Comparison of ENCODE assay signal across 9 mouse cellular contexts in genomic region chr6:67228459-67229107, GRCm38 (mm10). TPM values are rescaled to one million over a fixed set of nuclear protein-coding genes. Genes with fewer than 3 reads are reported as not detected.
DNase-seq lines count a peak whose midpoint lies in the region; ATAC-seq lines count a peak whose summit lies in the region.
"Had no signal": no experiment of that assay in that cellular context is flagged by ENCODE, and none has a peak within 500 bp of the region (broad histone marks: within the 10 kb centered on the region; RNA-seq: fewer than 3 reads in every experiment).

No protein-coding gene starts in this region.

- DNase-seq in left cerebral cortex, postnatal 36 days (ENCODE audit: low spot score in 2 of 2): peak; percentile 6 to 8
- DNase-seq in left cerebral cortex, adult 9 months (ENCODE audit: low spot score in 2 of 2): no peak
- DNase-seq in left cerebral cortex, postnatal 4 days: peak; percentile 59
- peak; percentile 74 for DNase-seq in midbrain, embryonic 14.5 days
- DNase-seq in ovary, postnatal 36 days (ENCODE audit: low spot score): no peak

- peak overlapping the region; percentile 13; the same call in 1 of the 2 replicates for H3K4me3 ChIP-seq in embryonic facial prominence, embryonic 12.5 days
- peak overlapping the region; percentile 38 to 40 for H3K4me3 ChIP-seq in heart, embryonic 14.5 days (ENCODE audit: control insufficient read depth in 1 of 2, insufficient read depth in 1 of 2, low read depth in 1 of 2, low read length in 2 of 2)
- H3K4me3 ChIP-seq in midbrain, embryonic 14.5 days (replicated peaks; ENCODE audit: low read depth, low read length): peak overlapping the region; percentile 17

- no peaks in the 10 kb centered on the region for H3K9me3 ChIP-seq in embryonic facial prominence, embryonic 12.5 days
- H3K9me3 ChIP-seq in heart, embryonic 14.5 days (ENCODE audit: control insufficient read depth, low read length): no peaks in the 10 kb centered on the region
- H3K9me3 ChIP-seq in midbrain, embryonic 14.5 days (ENCODE audit: control insufficient read depth, low read length): no peaks in the 10 kb centered on the region

- peaks cover 8% of the 10 kb centered on the region; the same call in 1 of the 2 replicates for H3K27me3 ChIP-seq in embryonic facial prominence, embryonic 12.5 days
- H3K27me3 ChIP-seq in heart, embryonic 14.5 days (ENCODE audit: control insufficient read depth, insufficient read depth, low read length): no peaks in the 10 kb centered on the region
- H3K27me3 ChIP-seq in midbrain, embryonic 14.5 days (ENCODE audit: control insufficient read depth, insufficient read depth, low read length): no peaks in the 10 kb centered on the region

- 10% methylated on average over 18 of the region's 18 CpGs for WGBS in embryonic facial prominence, embryonic 12.5 days
- 7% methylated on average over 18 of the region's 18 CpGs for WGBS in heart, embryonic 14.5 days
- WGBS in midbrain, embryonic 14.5 days: 12% methylated on average over 18 of the region's 18 CpGs

- H3K4me2 ChIP-seq in embryonic facial prominence, embryonic 12.5 days (replicated peaks): peak overlapping the region; percentile 43
- H3K4me2 ChIP-seq in heart, embryonic 14.5 days (ENCODE audit: low read length): peak overlapping the region; percentile 67
- peak overlapping the region; percentile 58 for H3K4me2 ChIP-seq in midbrain, embryonic 14.5 days (ENCODE audit: low read length)

- H3K27ac ChIP-seq in embryonic facial prominence, embryonic 12.5 days: no peak overlapping the region
- peak overlapping the region; percentile 93 to 94 for H3K27ac ChIP-seq in heart, embryonic 14.5 days (replicated peaks in 1 of 2; ENCODE audit: control insufficient read depth in 1 of 2, insufficient read depth in 1 of 2, low read depth in 2 of 2, low read length in 2 of 2)
- no peak overlapping the region for H3K27ac ChIP-seq in midbrain, embryonic 14.5 days (replicated peaks; ENCODE audit: low read depth, low read length)

- H3K36me3 ChIP-seq in embryonic facial prominence, embryonic 12.5 days: no peaks in the 10 kb centered on the region
- H3K36me3 ChIP-seq in heart, embryonic 14.5 days (ENCODE audit: control insufficient read depth, insufficient read depth, low read length): no peaks in the 10 kb centered on the region
- H3K36me3 ChIP-seq in midbrain, embryonic 14.5 days (ENCODE audit: control insufficient read depth, insufficient read depth, low read length): no peaks in the 10 kb centered on the region

- H3K9ac ChIP-seq in embryonic facial prominence, embryonic 12.5 days: no peak overlapping the region
- peak overlapping the region; percentile 67 for H3K9ac ChIP-seq in heart, embryonic 14.5 days (ENCODE audit: low read length)
- H3K9ac ChIP-seq in midbrain, embryonic 14.5 days (replicated peaks; ENCODE audit: low read length): no peak overlapping the region

- intact Hi-C loops in left cerebral cortex, postnatal 36 days (cut with DNase I): no loop called here
- intact Hi-C loops in left cerebral cortex, postnatal 4 days (cut with DNase I): no loop called here

- peaks cover 3% of the 10 kb centered on the region; the same call in 1 of the 2 replicates for H3K4me1 ChIP-seq in embryonic facial prominence, embryonic 12.5 days
- peaks cover 8 to 32% of the 10 kb centered on the region in 2 experiments for H3K4me1 ChIP-seq in heart, embryonic 14.5 days (ENCODE audit: control insufficient read depth in 2 of 2, insufficient read depth in 2 of 2, low read length in 2 of 2)
- H3K4me1 ChIP-seq in midbrain, embryonic 14.5 days (ENCODE audit: control insufficient read depth, insufficient read depth, low read length): peaks cover 4% of the 10 kb centered on the region; the same call in 1 of the 2 replicates

- ATAC-seq in embryonic facial prominence, embryonic 12.5 days (ENCODE audit: insufficient number of reproducible peaks, insufficient read depth, low FRiP score, low TSS enrichment): no peak
- peak; percentile 69 for ATAC-seq in heart, embryonic 14.5 days (ENCODE audit: insufficient number of reproducible peaks, insufficient read depth, low FRiP score, low read depth)
- peak; percentile 59; the same call in 1 of the 2 replicates for ATAC-seq in midbrain, embryonic 14.5 days (ENCODE audit: low FRiP score, low TSS enrichment)
- no peak for ATAC-seq in monocyte, adult 5-6 weeks (replicated peaks; ENCODE audit: insufficient number of reproducible peaks, low FRiP score, low TSS enrichment, poor library complexity, severe bottlenecking)
- ATAC-seq: Patski had no signal

RNA-seq across cellular contexts. Expression of gene Serbp1, which starts 9.4 kb away (rescaled TPM):
- total RNA-seq in left cerebral cortex, postnatal 36 days (2021): 100 to 1,000 TPM; 194 to 206 TPM
- 454 and 487 TPM in 2 replicates for polyA plus RNA-seq in embryonic facial prominence, embryonic 12.5 days (2016; fragmentation: Nextera tagmentation; extraction: Ambion mirVana)
- 361 and 372 TPM in 2 replicates for polyA plus RNA-seq in heart, embryonic 14.5 days (2014; fragmentation: Nextera tagmentation; extraction: Ambion mirVana)
- 100 to 1,000 TPM; 284 to 314 TPM for total RNA-seq in left cerebral cortex, postnatal 4 days (2021)
- 325 and 337 TPM in 2 replicates for polyA plus RNA-seq in midbrain, embryonic 14.5 days (2014; fragmentation: Nextera tagmentation; extraction: Ambion mirVana)
- 751 to 1,070 TPM (median 922 TPM) in 3 replicates for total RNA-seq in monocyte, adult 5-6 weeks (2017)

Comparison
In these comparisons a context has a peak if more than half of its experiments do, and no peak if none do; other contexts are left out.
1. DNase-seq: peak in left cerebral cortex, postnatal 36 days (2 of 2), left cerebral cortex, postnatal 4 days (single experiment) and midbrain, embryonic 14.5 days (single experiment); none in left cerebral cortex, adult 9 months (0 of 2) and ovary, postnatal 36 days (single experiment).
2. ATAC-seq: peak in heart, embryonic 14.5 days (single experiment) and midbrain, embryonic 14.5 days (single experiment); none in embryonic facial prominence, embryonic 12.5 days (single experiment) and monocyte, adult 5-6 weeks (single experiment).
3. H3K27ac ChIP-seq: peak in heart, embryonic 14.5 days (2 of 2); none in embryonic facial prominence, embryonic 12.5 days (single experiment) and midbrain, embryonic 14.5 days (single experiment).
4. Peak in every context shown above with its lines, with median percentiles within 50 percentile points of each other: H3K4me2 ChIP-seq and H3K4me3 ChIP-seq.